Mouse (Mus musculus) midbrain, postnatal 0 days (tissue): ENCODE measurements around the gene Rab44. TPM values are rescaled to one million over a fixed set of nuclear protein-coding genes. Genes with fewer than 3 reads are reported as not detected.
"Not testable (repeated sequence)": the region's sequence is repeated elsewhere in the genome, so short reads cannot be mapped to it uniquely, and the experiment has no call there.

Source experiments
- ATAC-seq: fragments of 200-750 bp; cut with Nextera tagmentation; 2 replicates; pipeline ENCODE4 v1.8.0; 2017; ENCODE audit warnings: moderate number of reproducible peaks, mild to moderate bottlenecking, moderate TSS enrichment, moderate library complexity; ENCODE audit not compliant: low FRiP score
- DNase-seq: peaks from one replicate; pipeline ENCODE4 v3.0.0-alpha.2; 2015; ENCODE audit warnings: low spot score
- H3K27ac ChIP-seq: fragments of 300-500 bp; sonication (generic); 2 replicates; pipeline ENCODE4 v1.5.1; 2014; ENCODE audit warnings: low read depth, mild to moderate bottlenecking, low read length, mixed read lengths
- H3K27me3 ChIP-seq: fragments of 300-500 bp; sonication (generic); 2 replicates; pipeline ENCODE4 v1.6.1; 2014; ENCODE audit warnings: low read length, control low read depth, mixed read lengths; ENCODE audit not compliant: insufficient read depth
- H3K36me3 ChIP-seq: fragments of 300-500 bp; sonication (generic); 2 replicates; pipeline ENCODE4 v1.6.1; 2014; ENCODE audit warnings: low read length, control low read depth, mixed read lengths; ENCODE audit not compliant: insufficient read depth
- H3K4me1 ChIP-seq: fragments of 300-500 bp; sonication (generic); 2 replicates; pipeline ENCODE4 v1.6.1; 2014; ENCODE audit warnings: mild to moderate bottlenecking, control low read depth, antibody characterized with exemption, low read length, mixed read lengths; ENCODE audit not compliant: insufficient read depth
- H3K4me2 ChIP-seq: fragments of 300-500 bp; sonication (generic); 2 replicates; pipeline ENCODE4 v1.6.1; 2014; ENCODE audit warnings: low read depth, mild to moderate bottlenecking, low read length, mixed read lengths; ENCODE audit not compliant: poor library complexity, severe bottlenecking
- H3K4me3 ChIP-seq: fragments of 300-500 bp; sonication (generic); 2 replicates; pipeline ENCODE4 v1.5.1; 2014; ENCODE audit warnings: low read depth, mild to moderate bottlenecking, low read length, moderate library complexity
- H3K9ac ChIP-seq: fragments of 300-500 bp; sonication (generic); replicated peaks from 2 replicates; pipeline ENCODE4 v1.6.1; 2014; ENCODE audit warnings: mild to moderate bottlenecking, low read length, moderate library complexity, mixed read lengths; ENCODE audit not compliant: poor library complexity, severe bottlenecking
- H3K9me3 ChIP-seq: fragments of 300-500 bp; sonication (generic); 2 replicates; pipeline ENCODE4 v1.6.1; 2016; ENCODE audit warnings: low read length, control low read depth
- CTCF ChIP-seq: IDR thresholded peaks from 2 replicates; pipeline ENCODE4 v1.5.1; 2016; ENCODE audit warnings: antibody characterized with exemption, mild to moderate bottlenecking
- WGBS: fragments of 180-500 bp; shearing (Covaris S2); extraction: QIAGEN DNeasy Blood & Tissue Kit; methylation state at CpG from one replicate; pipeline ENCODE4 v1.1.7; 2014; 5-methylcytosine and 5-hydroxymethylcytosine counted together
- polyA plus RNA-seq: library from polyadenylated mRNA; unstranded; fragments of >200 nt; fragmentation: Nextera tagmentation; extraction: Ambion mirVana; gene quantifications from 2 replicates; pipeline ENCODE4 v1.2.1, GENCODE M21; 2015
- total RNA-seq: library from RNA; depleted of rRNA; stranded (reverse); fragments of >200 nt; gene quantifications from 2 replicates; pipeline ENCODE4 v1.2.3, GENCODE M21; 2014

Rab44 gene
- total and polyA plus RNA-seq, 2 experiments from 2014 or later = not detected

GRCm38 (mm10) chr17:29099076-29099475, 14.9 kb upstream of the Rab44 start:
- 83% methylated on average over 8 of the region's 8 CpGs for WGBS
- Histone ChIP-seq H3K9ac (no peak overlapping the region), H3K4me2 (no peak overlapping the region), H3K27me3 (no peaks in the 10 kb centered on the region), H3K9me3 (no peaks in the 10 kb centered on the region), H3K27ac (no peak overlapping the region), H3K4me1 (no peaks in the 10 kb centered on the region), H3K36me3 (peaks cover 23% of the 10 kb centered on the region), H3K4me3 (no peak overlapping the region)
- no peak for ATAC-seq
- TF ChIP-seq CTCF = no peak
- DNase-seq = no peak

GRCm38 (mm10) chr17:29100627-29101026, 13.3 kb upstream of the Rab44 start:
- H3K36me3 ChIP-seq = peaks cover 23% of the 10 kb centered on the region
- ATAC-seq (no peak), DNase-seq (no peak)
- no peaks in the 10 kb centered on the region for H3K9me3 ChIP-seq
- TF ChIP-seq CTCF = no peak
- H3K27me3 ChIP-seq = no peaks in the 10 kb centered on the region
- no peak overlapping the region for H3K9ac ChIP-seq
- no peak overlapping the region for H3K4me3 ChIP-seq
- H3K27ac ChIP-seq = no peak overlapping the region
- no peak overlapping the region for H3K4me2 ChIP-seq
- no peaks in the 10 kb centered on the region for H3K4me1 ChIP-seq
- 92% methylated on average over 7 of the region's 7 CpGs for WGBS

GRCm38 (mm10) chr17:29110356-29110755, 3.6 kb upstream of the Rab44 start:
- ATAC-seq, H3K9ac ChIP-seq, H3K36me3 ChIP-seq, H3K27ac ChIP-seq, H3K4me2 ChIP-seq, H3K4me1 ChIP-seq, DNase-seq, H3K27me3 ChIP-seq, H3K9me3 ChIP-seq, H3K4me3 ChIP-seq: not testable (repeated sequence)
- WGBS = 87% methylated on average over 6 of the region's 6 CpGs

GRCm38 (mm10) chr17:29111332-29111731, 2.6 kb upstream of the Rab44 start:
- ATAC-seq (no peak), DNase-seq (no peak)
- H3K4me3 ChIP-seq = no peak overlapping the region
- TF ChIP-seq CTCF = no peak
- H3K4me1 ChIP-seq = no peaks in the 10 kb centered on the region
- WGBS = 86% methylated on average over 5 of the region's 5 CpGs
- no peaks in the 10 kb centered on the region for H3K9me3 ChIP-seq
- no peak overlapping the region for H3K27ac ChIP-seq
- H3K36me3 ChIP-seq = no peaks in the 10 kb centered on the region
- no peak overlapping the region for H3K9ac ChIP-seq
- no peak overlapping the region for H3K4me2 ChIP-seq
- H3K27me3 ChIP-seq = no peaks in the 10 kb centered on the region

- no peaks in the 10 kb centered on the region for H3K36me3 ChIP-seq
- ATAC-seq = no peak
- no peak for TF ChIP-seq CTCF
- DNase-seq = no peak
- no peak overlapping the region for H3K9ac ChIP-seq
- WGBS = 76% methylated on average over 12 of the region's 12 CpGs
- H3K9me3 ChIP-seq = no peaks in the 10 kb centered on the region
- H3K27ac ChIP-seq = no peak overlapping the region
- no peak overlapping the region for H3K4me3 ChIP-seq
- H3K27me3 ChIP-seq = no peaks in the 10 kb centered on the region
- H3K4me1 ChIP-seq = no peaks in the 10 kb centered on the region
- no peak overlapping the region for H3K4me2 ChIP-seq
Observed at GRCm38 (mm10) chr17:29116023-29116422, 2.1 kb downstream of the Rab44 start.

GRCm38 (mm10) chr17:29117006-29117648, 3.2 kb downstream of the Rab44 start:
- DNase-seq (no peak), ATAC-seq (no peak)
- 86% methylated on average over 8 of the region's 8 CpGs for WGBS
- H3K4me2 ChIP-seq = no peak overlapping the region
- no peak overlapping the region for H3K27ac ChIP-seq
- no peaks in the 10 kb centered on the region for H3K4me1 ChIP-seq
- no peak overlapping the region for H3K9ac ChIP-seq
- H3K9me3 ChIP-seq = no peaks in the 10 kb centered on the region
- no peak overlapping the region for H3K4me3 ChIP-seq
- H3K36me3 ChIP-seq = no peaks in the 10 kb centered on the region
- no peak for TF ChIP-seq CTCF
- no peaks in the 10 kb centered on the region for H3K27me3 ChIP-seq
